Mouse (Mus musculus): ENCODE data around the gene Msantd1. TPM values are rescaled to one million over a fixed set of nuclear protein-coding genes. Genes with fewer than 3 reads are reported as not detected.
"Not testable (repeated sequence)": the region's sequence is repeated elsewhere in the genome, so short reads cannot be mapped to it uniquely, and the experiment has no call there.

Gene Msantd1
- polyA plus RNA-seq (2012; rRNA removed): 4.0 and 4.1 TPM in 2 replicates

DNA sequence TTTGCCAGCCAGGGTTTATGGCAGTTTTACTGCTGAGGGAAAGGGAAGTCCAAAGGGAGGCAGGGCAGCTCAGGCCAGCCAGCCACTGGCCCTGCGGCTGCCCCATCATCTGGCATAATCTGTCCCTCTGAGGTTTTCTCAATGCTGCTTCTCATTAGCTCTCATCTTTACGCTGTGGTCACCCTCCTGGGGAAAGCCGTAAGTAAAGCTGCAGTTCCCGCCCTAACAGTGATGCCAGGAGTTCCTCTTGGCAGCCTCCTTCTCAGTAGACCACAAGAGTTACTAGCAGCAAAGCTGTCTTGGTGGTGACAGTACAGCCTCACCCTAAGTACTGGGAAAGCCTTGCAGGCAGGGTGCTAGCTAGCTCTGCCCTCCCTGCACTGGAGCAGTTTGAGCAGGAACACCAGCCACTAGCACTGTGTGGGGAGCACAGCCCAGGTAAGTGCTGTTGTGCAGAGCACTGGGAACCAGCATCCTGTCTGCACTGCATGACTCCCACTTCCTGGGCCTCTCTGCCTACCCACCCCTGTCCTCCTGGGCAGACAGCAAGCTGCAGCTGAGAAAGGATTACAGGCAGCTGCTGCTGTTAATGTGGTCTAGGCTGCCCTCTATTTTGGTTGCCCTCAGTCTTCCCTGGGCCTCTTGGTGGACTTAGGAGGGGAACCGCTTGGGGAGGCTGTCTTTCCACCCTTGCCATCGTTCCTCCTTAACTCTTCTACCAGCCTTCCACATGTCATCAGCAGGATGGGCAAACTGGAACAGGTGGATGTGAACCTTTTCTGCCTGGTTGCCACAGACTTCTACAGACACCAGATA is at the start of gene Msantd1:
Gene Msantd1 (plus strand): TSS at position 103 of the 816 bp plus-strand sequence.
- Histone ChIP-seq H3K4me1 (ENCODE audit: control insufficient read depth, insufficient read depth, low read length) (no peaks in the 10 kb centered on the region), H3K27me3 (ENCODE audit: control insufficient read depth, insufficient read depth, low read length) (no peaks in the 10 kb centered on the region), H3K27ac (ENCODE audit: control insufficient read depth, insufficient read depth, low read depth, low read length) (no peak within 1 kb of the TSS), H3K36me3 (ENCODE audit: control insufficient read depth, insufficient read depth, low read length) (peaks cover 2% of the 10 kb centered on the region), H3K4me3 (ENCODE audit: control insufficient read depth, low read depth, low read length) (no peak within 1 kb of the TSS)
- no peak for TF ChIP-seq CTCF (IDR thresholded peaks at IDR 0.05; ENCODE audit: control insufficient read depth, insufficient read depth, insufficient replicate concordance, low read depth, low read length)
- TF ChIP-seq POLR2A (IDR thresholded peaks at IDR 0.05; ENCODE audit: control insufficient read depth, low read depth, low read length): no peak

- Histone ChIP-seq H3K4me1 (ENCODE audit: control insufficient read depth, insufficient read depth, low read length) (no peaks in the 10 kb centered on the region), H3K36me3 (ENCODE audit: control insufficient read depth, insufficient read depth, low read length) (peaks cover 6% of the 10 kb centered on the region), H3K27ac (ENCODE audit: control insufficient read depth, insufficient read depth, low read depth, low read length) (no peak overlapping the region), H3K27me3 (ENCODE audit: control insufficient read depth, insufficient read depth, low read length) (no peaks in the 10 kb centered on the region), H3K4me3 (ENCODE audit: control insufficient read depth, low read depth, low read length) (no peak overlapping the region)
- TF ChIP-seq POLR2A (IDR thresholded peaks at IDR 0.05; ENCODE audit: control insufficient read depth, low read depth, low read length) (no peak), CTCF (IDR thresholded peaks at IDR 0.05; ENCODE audit: control insufficient read depth, insufficient read depth, insufficient replicate concordance, low read depth, low read length) (no peak)
Measured at GRCm38 (mm10) chr5:34865367-34865766, 42.4 kb upstream of the Msantd1 start.

- not testable (repeated sequence) for H3K4me3 ChIP-seq (ENCODE audit: control insufficient read depth, low read depth, low read length); H3K27ac ChIP-seq (ENCODE audit: control insufficient read depth, insufficient read depth, low read depth, low read length); H3K36me3 ChIP-seq (ENCODE audit: control insufficient read depth, insufficient read depth, low read length); H3K4me1 ChIP-seq (ENCODE audit: control insufficient read depth, insufficient read depth, low read length); H3K27me3 ChIP-seq (ENCODE audit: control insufficient read depth, insufficient read depth, low read length)
Measured at GRCm38 (mm10) chr5:34880307-34880706, 27.5 kb upstream of the Msantd1 start.

DNA sequence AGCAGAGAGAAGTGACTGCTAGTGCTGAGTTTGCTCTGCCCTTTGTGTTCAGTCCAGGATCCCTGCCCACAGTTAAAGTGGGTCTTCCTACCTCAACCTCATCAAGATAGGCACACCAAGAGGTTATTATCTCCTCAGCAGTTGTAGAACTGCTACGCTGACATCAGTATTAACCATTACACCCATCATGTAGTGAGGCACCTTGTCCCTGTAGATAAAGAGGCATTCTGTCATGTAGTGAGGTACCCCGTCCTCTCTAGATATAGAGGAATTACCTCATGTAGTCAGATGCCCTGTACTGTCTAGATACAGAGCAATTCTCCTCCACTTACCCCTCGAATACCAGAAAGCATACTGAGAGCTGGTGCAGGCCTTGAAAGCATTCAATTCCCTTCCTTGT is 26.8 kb upstream of the Msantd1 start:
- Histone ChIP-seq H3K27me3 (ENCODE audit: control insufficient read depth, insufficient read depth, low read length) (no peaks in the 10 kb centered on the region), H3K36me3 (ENCODE audit: control insufficient read depth, insufficient read depth, low read length) (no peaks in the 10 kb centered on the region; the same call in none of the 2 replicates), H3K27ac (ENCODE audit: control insufficient read depth, insufficient read depth, low read depth, low read length) (no peak overlapping the region), H3K4me1 (ENCODE audit: control insufficient read depth, insufficient read depth, low read length) (no peaks in the 10 kb centered on the region), H3K4me3 (ENCODE audit: control insufficient read depth, low read depth, low read length) (no peak overlapping the region)
- no peak for TF ChIP-seq CTCF (IDR thresholded peaks at IDR 0.05; ENCODE audit: control insufficient read depth, insufficient read depth, insufficient replicate concordance, low read depth, low read length)
- no peak for TF ChIP-seq POLR2A (IDR thresholded peaks at IDR 0.05; ENCODE audit: control insufficient read depth, low read depth, low read length)

DNA sequence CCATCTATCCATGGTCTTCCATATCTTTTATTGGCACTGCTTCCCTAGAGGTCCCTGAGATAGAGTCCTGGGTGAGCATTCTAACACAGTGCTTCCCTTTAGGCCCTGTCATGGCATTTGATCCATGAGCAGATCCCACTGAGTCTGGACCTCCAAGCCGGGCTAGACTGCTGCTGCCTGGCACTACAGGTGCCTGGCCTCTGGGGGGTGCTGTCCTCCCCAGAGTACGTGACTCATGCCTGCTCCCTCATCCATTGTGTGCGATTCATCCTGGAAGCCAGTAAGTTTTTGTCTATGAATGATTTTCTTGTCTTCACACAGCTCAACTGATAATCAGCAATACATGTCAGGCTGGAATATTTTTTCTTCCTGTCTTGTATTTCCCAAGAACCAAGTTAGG is 22.6 kb upstream of the Msantd1 start:
- Histone ChIP-seq H3K36me3 (ENCODE audit: control insufficient read depth, insufficient read depth, low read length) (peaks cover 1% of the 10 kb centered on the region), H3K4me1 (ENCODE audit: control insufficient read depth, insufficient read depth, low read length) (no peaks in the 10 kb centered on the region), H3K4me3 (ENCODE audit: control insufficient read depth, low read depth, low read length) (no peak overlapping the region), H3K27me3 (ENCODE audit: control insufficient read depth, insufficient read depth, low read length) (no peaks in the 10 kb centered on the region), H3K27ac (ENCODE audit: control insufficient read depth, insufficient read depth, low read depth, low read length) (no peak overlapping the region)
- TF ChIP-seq POLR2A (IDR thresholded peaks at IDR 0.05; ENCODE audit: control insufficient read depth, low read depth, low read length) (no peak), CTCF (IDR thresholded peaks at IDR 0.05; ENCODE audit: control insufficient read depth, insufficient read depth, insufficient replicate concordance, low read depth, low read length) (peak; percentile 55; the same call in 1 of the 2 replicates)

DNA sequence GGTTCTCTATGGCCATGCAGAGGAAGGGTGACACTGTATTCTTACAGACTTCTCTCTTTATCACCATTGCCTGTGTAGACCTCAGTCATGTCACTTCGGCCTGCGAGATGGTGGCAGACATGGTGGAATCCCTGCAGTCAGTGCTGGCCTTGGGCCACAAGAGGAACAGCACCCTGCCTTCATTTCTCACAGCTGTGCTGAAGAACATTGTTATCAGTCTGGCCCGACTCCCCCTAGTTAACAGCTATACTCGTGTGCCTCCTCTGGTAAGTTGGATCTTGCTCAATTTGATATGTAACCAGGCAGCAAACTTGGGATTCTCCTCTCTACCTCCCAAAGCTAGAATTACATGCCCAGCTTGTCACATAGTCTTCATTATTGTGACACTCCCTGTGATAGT is 18.6 kb upstream of the Msantd1 start:
- TF ChIP-seq POLR2A (IDR thresholded peaks at IDR 0.05; ENCODE audit: control insufficient read depth, low read depth, low read length): no peak
- TF ChIP-seq CTCF (IDR thresholded peaks at IDR 0.05; ENCODE audit: control insufficient read depth, insufficient read depth, insufficient replicate concordance, low read depth, low read length): no peak
- Histone ChIP-seq H3K4me1 (ENCODE audit: control insufficient read depth, insufficient read depth, low read length) (no peaks in the 10 kb centered on the region), H3K4me3 (ENCODE audit: control insufficient read depth, low read depth, low read length) (no peak overlapping the region), H3K27ac (ENCODE audit: control insufficient read depth, insufficient read depth, low read depth, low read length) (no peak overlapping the region), H3K36me3 (ENCODE audit: control insufficient read depth, insufficient read depth, low read length) (peaks cover 3% of the 10 kb centered on the region; the same call in 1 of the 2 replicates), H3K27me3 (ENCODE audit: control insufficient read depth, insufficient read depth, low read length) (no peaks in the 10 kb centered on the region)

GRCm38 (mm10) chr5:34896697-34897453 is 10.9 kb upstream of the Msantd1 start:
- no peak for TF ChIP-seq POLR2A (IDR thresholded peaks at IDR 0.05; ENCODE audit: control insufficient read depth, low read depth, low read length)
- no peak for TF ChIP-seq CTCF (IDR thresholded peaks at IDR 0.05; ENCODE audit: control insufficient read depth, insufficient read depth, insufficient replicate concordance, low read depth, low read length)
- Histone ChIP-seq H3K4me3 (ENCODE audit: control insufficient read depth, low read depth, low read length) (no peak overlapping the region), H3K4me1 (ENCODE audit: control insufficient read depth, insufficient read depth, low read length) (no peaks in the 10 kb centered on the region), H3K27me3 (ENCODE audit: control insufficient read depth, insufficient read depth, low read length) (no peaks in the 10 kb centered on the region), H3K27ac (ENCODE audit: control insufficient read depth, insufficient read depth, low read depth, low read length) (no peak overlapping the region), H3K36me3 (ENCODE audit: control insufficient read depth, insufficient read depth, low read length) (peaks cover 13% of the 10 kb centered on the region)
